Mouse (Mus musculus): ENCODE measurements around the gene Ifitm2.

DNA sequence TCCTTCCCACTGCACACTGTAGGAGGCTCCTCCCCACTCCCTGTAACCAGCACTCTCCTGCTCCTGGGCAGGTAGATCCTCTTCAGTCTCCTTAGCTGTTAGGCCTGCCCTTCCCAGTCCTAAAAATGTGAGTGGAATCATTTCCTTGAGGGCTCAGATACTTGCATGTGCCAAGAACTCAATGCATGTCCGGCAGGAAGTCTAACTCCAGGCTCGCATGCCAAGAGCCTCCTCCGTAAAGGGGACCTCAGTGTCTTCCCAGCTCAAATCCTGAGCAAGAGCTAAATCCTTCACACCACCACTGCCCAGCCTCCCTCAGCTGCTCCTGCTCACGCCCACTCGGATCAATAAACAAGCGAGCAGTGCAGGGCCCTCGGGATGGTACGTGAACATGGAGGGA lies 4.7 kb downstream of the Ifitm2 start:
- no peak for TF ChIP-seq CTCF (conservative IDR thresholded peaks at IDR 0.05; ENCODE audit: low read length)
- no peak for TF ChIP-seq POU5F1 (IDR thresholded peaks at IDR 0.05; ENCODE audit: borderline replicate concordance, low read length)
- no peak for TF ChIP-seq NANOG (IDR thresholded peaks at IDR 0.05; ENCODE audit: borderline replicate concordance, low read length)
